Mouse (Mus musculus): ENCODE results near the gene Unc5c. TPM values are rescaled to one million over a fixed set of nuclear protein-coding genes. Genes with fewer than 3 reads are reported as not detected.
A peak's percentile ranks its signal among the peaks of the same experiment; 100 is the strongest.

Gene Unc5c
- polyA plus RNA-seq, 1 experiment from 2014 or later, result 17.2 TPM

DNA sequence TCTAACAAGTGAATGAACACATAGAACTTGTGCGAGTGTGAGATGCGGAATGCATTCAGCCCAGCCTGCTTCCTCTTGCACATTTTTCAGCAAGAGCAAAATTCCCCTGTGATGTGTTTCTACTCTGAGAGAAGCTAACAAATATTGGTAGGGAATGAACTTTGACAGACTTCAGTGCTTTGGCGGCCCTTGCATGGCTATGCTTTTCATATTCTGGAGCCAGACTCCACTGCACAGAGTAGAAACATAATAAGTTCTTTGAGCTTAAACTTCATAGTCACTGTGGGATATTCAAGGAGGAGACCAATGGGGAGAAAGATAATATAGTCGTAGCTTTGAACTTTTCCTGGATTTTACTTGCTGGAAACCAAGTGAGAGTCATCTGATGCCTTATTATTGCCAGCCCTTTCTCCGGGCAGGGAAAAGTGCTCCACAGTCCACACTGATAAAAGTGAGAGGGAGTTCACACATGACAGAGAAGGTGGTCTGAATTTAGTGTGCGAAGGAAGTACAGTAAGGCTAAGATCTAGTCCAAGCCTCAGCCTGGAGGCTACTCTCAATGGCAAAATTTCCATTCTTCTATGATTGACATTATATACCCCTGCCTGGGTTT is 110.2 kb downstream of the Unc5c start:
- no peak for ATAC-seq (replicated peaks; ENCODE audit: low FRiP score, low TSS enrichment, low read depth)
- no peak overlapping the region for H3K9ac ChIP-seq (ENCODE audit: low read length)
- H3K27me3 ChIP-seq (replicated peaks; ENCODE audit: control insufficient read depth, insufficient read depth, low read length), result no peaks in the 10 kb centered on the region
- WGBS, result 72% methylated on average over 6 of the region's 6 CpGs
- no peak overlapping the region for H3K4me2 ChIP-seq (ENCODE audit: low read length)
- H3K4me3 ChIP-seq (ENCODE audit: low read depth, low read length), result no peak overlapping the region
- H3K4me1 ChIP-seq (replicated peaks; ENCODE audit: control insufficient read depth, insufficient read depth, low read length), result no peaks in the 10 kb centered on the region
- no peaks in the 10 kb centered on the region for H3K9me3 ChIP-seq (ENCODE audit: control insufficient read depth, low read length)
- no peak overlapping the region for H3K27ac ChIP-seq (ENCODE audit: low read depth)
- no peak for DNase-seq (ENCODE audit: low spot score)
- no peaks in the 10 kb centered on the region for H3K36me3 ChIP-seq (ENCODE audit: control insufficient read depth, insufficient read depth, low read length)

GRCm38 (mm10) chr3:141577382-141577781 is 112.4 kb downstream of the Unc5c start:
- no peaks in the 10 kb centered on the region for H3K4me1 ChIP-seq (replicated peaks; ENCODE audit: control insufficient read depth, insufficient read depth, low read length)
- H3K9me3 ChIP-seq (ENCODE audit: control insufficient read depth, low read length), result no peaks in the 10 kb centered on the region
- H3K36me3 ChIP-seq (ENCODE audit: control insufficient read depth, insufficient read depth, low read length), result no peaks in the 10 kb centered on the region
- H3K4me3 ChIP-seq (ENCODE audit: low read depth, low read length), result no peak overlapping the region
- ATAC-seq (replicated peaks; ENCODE audit: low FRiP score, low TSS enrichment, low read depth) (no peak), DNase-seq (ENCODE audit: low spot score) (no peak)
- H3K4me2 ChIP-seq (ENCODE audit: low read length), result no peak overlapping the region
- no peaks in the 10 kb centered on the region for H3K27me3 ChIP-seq (replicated peaks; ENCODE audit: control insufficient read depth, insufficient read depth, low read length)
- H3K9ac ChIP-seq (ENCODE audit: low read length), result no peak overlapping the region
- WGBS, result 45% methylated on average over 2 of the region's 2 CpGs
- no peak overlapping the region for H3K27ac ChIP-seq (ENCODE audit: low read depth)

GRCm38 (mm10) chr3:141581190-141581891 is 116.3 kb downstream of the Unc5c start:
- DNase-seq (ENCODE audit: low spot score), result no peak
- no peaks in the 10 kb centered on the region for H3K9me3 ChIP-seq (ENCODE audit: control insufficient read depth, low read length)

DNA sequence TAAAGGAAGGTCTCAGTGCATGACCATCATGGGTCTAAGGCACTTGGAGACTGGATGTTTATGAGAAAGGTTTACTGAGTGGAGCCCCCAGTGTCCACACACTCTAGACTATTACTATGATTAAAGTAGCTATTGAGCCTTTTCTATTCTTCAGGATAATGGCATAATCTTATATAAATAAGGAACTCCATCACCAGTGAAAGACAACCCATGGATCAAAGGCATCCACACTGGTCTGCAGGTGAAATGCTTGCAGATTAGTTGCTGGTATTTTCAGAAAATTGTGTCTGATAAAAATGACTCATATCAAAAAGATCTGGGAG is 116.8 kb downstream of the Unc5c start:
- DNase-seq (ENCODE audit: low spot score), result no peak
- Histone ChIP-seq H3K27ac (ENCODE audit: low read depth) (peak overlapping the region; percentile 5; the same call in 1 of the 2 replicates), H3K4me1 (replicated peaks; ENCODE audit: control insufficient read depth, insufficient read depth, low read length) (no peaks in the 10 kb centered on the region), H3K4me2 (ENCODE audit: low read length) (no peak overlapping the region), H3K27me3 (replicated peaks; ENCODE audit: control insufficient read depth, insufficient read depth, low read length) (no peaks in the 10 kb centered on the region), H3K4me3 (ENCODE audit: low read depth, low read length) (no peak overlapping the region), H3K36me3 (ENCODE audit: control insufficient read depth, insufficient read depth, low read length) (no peaks in the 10 kb centered on the region), H3K9me3 (ENCODE audit: control insufficient read depth, low read length) (no peaks in the 10 kb centered on the region), H3K9ac (ENCODE audit: low read length) (no peak overlapping the region)
- ATAC-seq (replicated peaks; ENCODE audit: low FRiP score, low TSS enrichment, low read depth), result no peak

More at GRCm38 (mm10) chr3:141581190-141581891, 116.3 kb downstream of the Unc5c start:
- Histone ChIP-seq H3K4me2 (ENCODE audit: low read length) (no peak overlapping the region), H3K27ac (ENCODE audit: low read depth) (peak overlapping the region; percentile 5; the same call in 1 of the 2 replicates), H3K4me3 (ENCODE audit: low read depth, low read length) (no peak overlapping the region), H3K27me3 (replicated peaks; ENCODE audit: control insufficient read depth, insufficient read depth, low read length) (no peaks in the 10 kb centered on the region), H3K9ac (ENCODE audit: low read length) (no peak overlapping the region), H3K4me1 (replicated peaks; ENCODE audit: control insufficient read depth, insufficient read depth, low read length) (no peaks in the 10 kb centered on the region), H3K36me3 (ENCODE audit: control insufficient read depth, insufficient read depth, low read length) (no peaks in the 10 kb centered on the region)
- ATAC-seq (replicated peaks; ENCODE audit: low FRiP score, low TSS enrichment, low read depth), result no peak

DNA sequence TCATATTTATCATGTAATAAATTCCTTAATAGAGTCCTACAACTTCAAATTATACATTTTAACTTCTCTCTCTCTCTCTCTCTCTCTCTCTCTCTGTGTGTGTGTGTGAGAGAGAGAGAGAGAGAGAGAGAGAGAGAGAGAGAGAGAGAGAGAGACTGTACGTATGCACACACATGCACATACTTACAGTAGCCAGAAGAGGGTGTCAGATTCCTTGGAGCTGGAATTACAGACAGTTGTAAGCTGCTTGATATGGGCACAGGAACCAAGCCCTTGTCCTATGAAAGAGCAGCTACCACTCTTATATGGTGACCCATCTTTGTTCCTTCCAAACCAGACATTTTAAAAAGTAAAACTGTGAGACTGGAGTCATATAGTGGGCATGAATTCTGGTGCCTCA is 118.2 kb downstream of the Unc5c start:
- DNase-seq (ENCODE audit: low spot score), result no peak
- Histone ChIP-seq H3K27ac (ENCODE audit: low read depth) (no peak overlapping the region), H3K9me3 (ENCODE audit: control insufficient read depth, low read length) (no peaks in the 10 kb centered on the region), H3K4me3 (ENCODE audit: low read depth, low read length) (no peak overlapping the region), H3K27me3 (replicated peaks; ENCODE audit: control insufficient read depth, insufficient read depth, low read length) (no peaks in the 10 kb centered on the region), H3K36me3 (ENCODE audit: control insufficient read depth, insufficient read depth, low read length) (no peaks in the 10 kb centered on the region), H3K9ac (ENCODE audit: low read length) (no peak overlapping the region), H3K4me1 (replicated peaks; ENCODE audit: control insufficient read depth, insufficient read depth, low read length) (no peaks in the 10 kb centered on the region), H3K4me2 (ENCODE audit: low read length) (no peak overlapping the region)
- ATAC-seq (replicated peaks; ENCODE audit: low FRiP score, low TSS enrichment, low read depth), result no peak
- WGBS, result 89% methylated on average over 1 of the region's 1 CpGs

DNA sequence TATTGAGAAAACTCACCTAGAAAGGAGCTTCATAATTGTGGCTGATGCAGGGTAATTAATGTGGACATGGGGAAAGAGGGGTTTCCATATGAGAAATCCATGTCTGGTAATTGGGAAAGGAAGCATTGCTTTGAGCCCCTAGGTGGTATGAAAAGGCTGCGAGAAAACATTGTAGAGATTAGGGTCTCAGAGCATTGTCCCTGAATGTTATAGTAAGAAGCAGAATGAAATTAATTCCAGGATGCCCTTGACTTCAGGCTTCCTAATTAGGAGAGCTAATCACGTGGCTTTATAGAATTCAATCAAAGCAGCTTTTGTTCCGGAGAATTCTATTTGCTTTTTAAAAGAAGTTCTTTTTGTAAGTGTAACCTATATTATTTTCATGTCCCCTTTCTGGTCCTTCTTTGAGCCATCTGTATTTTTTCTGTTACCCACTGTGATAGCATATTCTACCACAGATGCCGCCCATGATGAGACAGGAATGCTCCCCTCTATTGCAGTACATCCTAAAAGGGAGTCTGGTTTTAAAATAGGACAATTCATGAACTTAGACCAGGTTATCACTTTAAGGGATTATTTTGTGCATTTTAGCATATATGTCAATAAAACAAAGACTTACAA is 124.5 kb downstream of the Unc5c start:
- Histone ChIP-seq H3K4me3 (ENCODE audit: low read depth, low read length) (no peak overlapping the region), H3K9ac (ENCODE audit: low read length) (no peak overlapping the region), H3K9me3 (ENCODE audit: control insufficient read depth, low read length) (no peaks in the 10 kb centered on the region), H3K4me2 (ENCODE audit: low read length) (no peak overlapping the region), H3K36me3 (ENCODE audit: control insufficient read depth, insufficient read depth, low read length) (no peaks in the 10 kb centered on the region), H3K4me1 (replicated peaks; ENCODE audit: control insufficient read depth, insufficient read depth, low read length) (no peaks in the 10 kb centered on the region), H3K27ac (ENCODE audit: low read depth) (no peak overlapping the region), H3K27me3 (replicated peaks; ENCODE audit: control insufficient read depth, insufficient read depth, low read length) (no peaks in the 10 kb centered on the region)
- 81% methylated on average over 4 of the region's 4 CpGs for WGBS
- ATAC-seq (replicated peaks; ENCODE audit: low FRiP score, low TSS enrichment, low read depth), result no peak
- DNase-seq (ENCODE audit: low spot score), result no peak

DNA sequence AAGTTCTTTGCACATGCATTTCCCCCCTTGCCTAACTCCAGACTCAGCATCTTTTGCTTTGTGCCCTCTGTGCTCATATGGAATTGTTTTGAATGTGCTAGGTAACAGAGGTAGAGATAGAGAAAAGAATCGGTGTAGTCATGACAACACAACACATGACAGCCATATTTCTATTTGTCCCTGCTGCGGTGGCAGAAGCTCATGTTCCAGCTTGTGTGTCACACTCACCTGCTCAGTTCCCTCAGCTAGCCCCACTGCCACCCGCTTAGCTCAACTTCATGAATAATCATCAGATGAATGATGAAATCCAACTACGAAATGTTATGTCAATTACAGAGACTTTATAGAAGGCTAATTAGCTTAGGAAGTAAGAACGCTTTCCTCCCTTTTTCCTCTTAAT is 128.2 kb downstream of the Unc5c start:
- H3K36me3 ChIP-seq (ENCODE audit: control insufficient read depth, insufficient read depth, low read length), result no peaks in the 10 kb centered on the region
- no peaks in the 10 kb centered on the region for H3K27me3 ChIP-seq (replicated peaks; ENCODE audit: control insufficient read depth, insufficient read depth, low read length)
- H3K4me1 ChIP-seq (replicated peaks; ENCODE audit: control insufficient read depth, insufficient read depth, low read length), result no peaks in the 10 kb centered on the region
- DNase-seq (ENCODE audit: low spot score) (no peak), ATAC-seq (replicated peaks; ENCODE audit: low FRiP score, low TSS enrichment, low read depth) (no peak)
- H3K4me2 ChIP-seq (ENCODE audit: low read length), result no peak overlapping the region
- WGBS, result 91% methylated on average over 5 of the region's 5 CpGs
- no peak overlapping the region for H3K9ac ChIP-seq (ENCODE audit: low read length)
- H3K4me3 ChIP-seq (ENCODE audit: low read depth, low read length), result no peak overlapping the region
- no peak overlapping the region for H3K27ac ChIP-seq (ENCODE audit: low read depth)
- H3K9me3 ChIP-seq (ENCODE audit: control insufficient read depth, low read length), result no peaks in the 10 kb centered on the region

DNA sequence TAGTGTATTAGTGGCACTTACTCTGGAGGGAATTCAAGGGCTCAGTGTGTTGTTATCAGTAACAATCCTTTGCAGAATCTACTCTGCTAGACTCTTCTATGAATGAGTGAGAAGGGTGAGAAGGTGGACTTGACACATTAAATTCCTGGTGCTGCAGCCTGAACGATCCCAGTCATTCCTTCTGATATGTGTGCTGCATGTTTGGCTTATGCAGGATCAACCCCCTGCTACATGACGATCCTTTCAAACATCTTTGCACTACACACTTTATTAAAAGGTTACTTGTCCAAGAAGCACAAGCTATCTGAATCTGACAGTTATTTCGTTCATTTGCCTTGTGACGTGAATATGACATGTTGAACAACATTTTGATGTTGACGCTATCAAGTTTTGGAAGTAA is 129.1 kb downstream of the Unc5c start:
- Histone ChIP-seq H3K4me2 (ENCODE audit: low read length) (no peak overlapping the region), H3K9me3 (ENCODE audit: control insufficient read depth, low read length) (no peaks in the 10 kb centered on the region), H3K9ac (ENCODE audit: low read length) (no peak overlapping the region), H3K4me1 (replicated peaks; ENCODE audit: control insufficient read depth, insufficient read depth, low read length) (no peaks in the 10 kb centered on the region), H3K36me3 (ENCODE audit: control insufficient read depth, insufficient read depth, low read length) (no peaks in the 10 kb centered on the region), H3K4me3 (ENCODE audit: low read depth, low read length) (no peak overlapping the region), H3K27ac (ENCODE audit: low read depth) (no peak overlapping the region), H3K27me3 (replicated peaks; ENCODE audit: control insufficient read depth, insufficient read depth, low read length) (no peaks in the 10 kb centered on the region)
- ATAC-seq (replicated peaks; ENCODE audit: low FRiP score, low TSS enrichment, low read depth), result no peak
- no peak for DNase-seq (ENCODE audit: low spot score)
- WGBS, result 89% methylated on average over 5 of the region's 5 CpGs

DNA sequence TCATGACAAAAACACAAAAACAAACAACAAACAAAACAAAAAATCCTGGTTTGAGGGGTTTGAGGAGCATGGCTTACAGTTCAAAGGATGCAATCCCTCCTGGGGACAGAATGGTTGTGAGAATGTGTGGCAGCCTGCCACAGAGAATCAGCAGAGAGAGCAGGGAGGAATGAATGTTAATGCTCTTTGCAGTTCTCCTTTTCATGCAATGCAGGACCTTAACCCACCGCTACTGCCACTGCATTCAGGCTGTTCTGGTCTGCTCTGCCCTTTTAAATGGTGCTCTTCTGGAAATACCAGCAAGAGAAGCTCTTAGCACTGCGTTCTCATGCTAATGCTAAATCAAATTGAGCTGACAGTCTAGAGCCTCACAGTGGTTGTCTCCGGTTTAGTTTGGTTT is 130.1 kb downstream of the Unc5c start:
- Histone ChIP-seq H3K27ac (ENCODE audit: low read depth) (no peak overlapping the region), H3K36me3 (ENCODE audit: control insufficient read depth, insufficient read depth, low read length) (no peaks in the 10 kb centered on the region), H3K27me3 (replicated peaks; ENCODE audit: control insufficient read depth, insufficient read depth, low read length) (no peaks in the 10 kb centered on the region), H3K4me2 (ENCODE audit: low read length) (no peak overlapping the region), H3K4me1 (replicated peaks; ENCODE audit: control insufficient read depth, insufficient read depth, low read length) (no peaks in the 10 kb centered on the region), H3K9me3 (ENCODE audit: control insufficient read depth, low read length) (no peaks in the 10 kb centered on the region), H3K9ac (ENCODE audit: low read length) (no peak overlapping the region), H3K4me3 (ENCODE audit: low read depth, low read length) (no peak overlapping the region)
- DNase-seq (ENCODE audit: low spot score), result no peak
- no peak for ATAC-seq (replicated peaks; ENCODE audit: low FRiP score, low TSS enrichment, low read depth)
- 37% methylated on average over 3 of the region's 3 CpGs for WGBS
